Mouse (Mus musculus) midbrain, embryonic 12.5 days (tissue): ENCODE results near the gene Sash3. TPM values are rescaled to one million over a fixed set of nuclear protein-coding genes. Genes with fewer than 3 reads are reported as not detected.

Experiments
- ATAC-seq: fragments of 200-750 bp; cut with Nextera tagmentation; 2 replicates; pipeline ENCODE4 v1.8.0; 2017; ENCODE audit warnings: low read depth, moderate TSS enrichment, moderate library complexity; ENCODE audit not compliant: low FRiP score
- H3K27ac ChIP-seq: fragments of 300-500 bp; sonication (generic); replicated peaks from 2 replicates; pipeline ENCODE4 v1.5.1; 2016; ENCODE audit warnings: mild to moderate bottlenecking
- H3K27me3 ChIP-seq: fragments of 300-500 bp; sonication (generic); 2 replicates; pipeline ENCODE4 v1.6.1; 2016; ENCODE audit warnings: mild to moderate bottlenecking
- H3K36me3 ChIP-seq: fragments of 300-500 bp; sonication (generic); 2 replicates; pipeline ENCODE4 v1.6.1; 2016
- H3K4me1 ChIP-seq: fragments of 300-500 bp; sonication (generic); 2 replicates; pipeline ENCODE4 v1.6.1; 2016
- H3K4me2 ChIP-seq: fragments of 300-500 bp; sonication (generic); replicated peaks from 2 replicates; pipeline ENCODE4 v1.6.1; 2016; ENCODE audit warnings: mild to moderate bottlenecking, moderate library complexity
- H3K4me3 ChIP-seq: fragments of 300-500 bp; sonication (generic); 2 replicates; pipeline ENCODE4 v1.5.1; 2016; ENCODE audit warnings: mild to moderate bottlenecking
- H3K9ac ChIP-seq: fragments of 300-500 bp; sonication (generic); replicated peaks from 2 replicates; pipeline ENCODE4 v1.6.1; 2016; ENCODE audit warnings: mild to moderate bottlenecking, moderate library complexity
- H3K9me3 ChIP-seq: fragments of 300-500 bp; sonication (generic); 2 replicates; pipeline ENCODE4 v1.6.1; 2016; ENCODE audit warnings: mild to moderate bottlenecking
- WGBS: fragments of 180-500 bp; shearing (Covaris S2); methylation state at CpG from one replicate; pipeline ENCODE4 v1.1.7; 2016; 5-methylcytosine and 5-hydroxymethylcytosine counted together
- polyA plus RNA-seq: library from polyadenylated mRNA; unstranded; fragments of >200 nt; fragmentation: Nextera tagmentation; extraction: Ambion mirVana; gene quantifications from 2 replicates; pipeline ENCODE4 v1.2.1, GENCODE M21; 2016

The Sash3 gene
- polyA plus RNA-seq, 1 experiment from 2014 or later: 1.4 TPM

DNA sequence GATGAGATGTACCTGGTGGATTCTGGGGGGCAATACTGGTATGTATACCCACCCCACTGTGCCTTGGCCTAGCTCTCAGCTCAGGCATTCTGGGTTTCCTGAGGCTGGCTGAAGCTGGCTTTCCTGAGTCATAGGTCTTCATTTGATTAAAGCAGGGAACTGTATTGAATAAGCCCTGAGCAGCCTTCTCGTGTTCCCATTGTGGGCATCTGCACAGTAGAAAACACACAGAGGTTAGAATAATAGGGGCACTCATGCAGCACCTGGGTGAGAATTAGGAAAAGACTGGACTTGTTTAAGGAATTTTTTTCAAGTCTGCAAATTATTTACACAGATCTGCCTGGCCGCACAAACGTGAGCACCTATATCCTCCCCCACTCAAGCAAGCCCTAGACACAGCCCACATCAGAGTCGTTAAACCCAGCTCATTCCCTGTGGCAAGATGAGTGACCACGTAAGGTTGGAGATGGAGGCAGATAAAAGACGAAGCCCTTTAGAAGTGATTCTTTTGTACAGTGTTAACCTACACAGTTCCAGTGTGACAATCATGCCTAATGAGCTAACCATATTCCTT is 19.2 kb upstream of the Sash3 start:
- no peak for ATAC-seq
- WGBS: 64% methylated on average over 6 of the region's 6 CpGs
- H3K9ac ChIP-seq: no peak overlapping the region
- H3K27ac ChIP-seq: no peak overlapping the region
- H3K4me3 ChIP-seq: no peak overlapping the region
- no peaks in the 10 kb centered on the region for H3K36me3 ChIP-seq
- no peaks in the 10 kb centered on the region for H3K4me1 ChIP-seq
- H3K4me2 ChIP-seq: no peak overlapping the region
- no peaks in the 10 kb centered on the region for H3K9me3 ChIP-seq
- no peaks in the 10 kb centered on the region; the same call in 1 of the 2 replicates for H3K27me3 ChIP-seq

DNA sequence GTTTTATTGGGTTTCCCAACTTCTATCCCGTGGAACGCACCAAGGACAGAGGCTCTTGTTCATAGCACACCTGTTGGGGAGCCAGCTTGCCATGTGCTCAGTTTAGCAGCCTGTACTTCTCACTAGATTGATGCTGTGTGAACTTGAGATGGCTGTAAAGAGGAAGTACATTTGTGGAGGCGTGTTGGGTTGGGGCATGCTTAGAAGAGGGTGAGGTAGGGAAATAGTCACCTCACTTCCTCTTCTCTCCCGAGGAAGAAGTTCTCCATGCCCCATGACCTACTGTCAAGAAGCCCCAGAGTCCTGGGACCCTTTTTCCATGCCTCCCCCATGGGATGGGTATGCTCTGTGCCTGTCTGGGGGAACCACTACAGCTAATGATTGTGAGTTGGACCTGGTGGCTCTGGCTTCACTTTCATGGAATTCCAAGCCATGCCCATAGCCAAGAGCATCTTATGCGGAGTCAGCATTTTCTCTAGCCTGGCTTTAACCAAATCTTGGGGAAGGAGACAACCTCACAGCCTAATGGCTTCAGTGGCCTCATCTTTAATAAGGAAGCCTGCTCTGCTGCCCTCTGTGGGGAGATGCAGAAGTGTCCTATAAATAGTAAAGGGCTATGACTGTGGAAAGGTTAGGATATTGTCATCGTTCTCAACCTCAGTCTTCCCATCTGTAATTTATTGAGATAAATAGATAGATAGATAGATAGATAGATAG is 18.6 kb upstream of the Sash3 start:
- Histone ChIP-seq H3K36me3 (no peaks in the 10 kb centered on the region), H3K27ac (no peak overlapping the region), H3K27me3 (no peaks in the 10 kb centered on the region; the same call in 1 of the 2 replicates), H3K4me1 (no peaks in the 10 kb centered on the region), H3K4me2 (no peak overlapping the region), H3K9ac (no peak overlapping the region), H3K9me3 (no peaks in the 10 kb centered on the region), H3K4me3 (no peak overlapping the region)
- WGBS: 79% methylated on average over 6 of the region's 6 CpGs
- no peak for ATAC-seq

DNA sequence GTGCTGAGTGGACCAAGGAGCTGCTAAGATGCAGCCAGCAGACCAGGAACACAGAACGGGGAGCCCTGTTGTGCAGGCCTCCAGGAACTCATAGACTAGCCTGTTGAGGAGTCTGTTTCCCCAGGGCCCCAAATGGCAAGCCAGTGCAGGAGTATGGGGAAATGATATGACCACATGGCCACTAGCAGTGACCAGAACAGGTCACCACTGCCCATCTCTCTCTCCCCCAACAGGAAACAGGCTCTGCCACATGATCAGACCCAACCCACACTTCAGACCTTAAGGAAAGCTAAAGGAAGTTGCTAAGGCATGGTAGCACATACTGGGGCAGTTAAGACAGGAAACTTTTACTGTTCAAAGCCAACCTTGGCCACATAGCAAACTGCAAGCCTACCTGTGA is 17.1 kb upstream of the Sash3 start:
- Histone ChIP-seq H3K9ac (no peak overlapping the region), H3K27ac (no peak overlapping the region), H3K4me3 (no peak overlapping the region), H3K27me3 (no peaks in the 10 kb centered on the region), H3K4me2 (no peak overlapping the region), H3K4me1 (no peaks in the 10 kb centered on the region), H3K36me3 (no peaks in the 10 kb centered on the region), H3K9me3 (no peaks in the 10 kb centered on the region)
- WGBS: 82% methylated on average over 1 of the region's 1 CpGs
- no peak for ATAC-seq

DNA sequence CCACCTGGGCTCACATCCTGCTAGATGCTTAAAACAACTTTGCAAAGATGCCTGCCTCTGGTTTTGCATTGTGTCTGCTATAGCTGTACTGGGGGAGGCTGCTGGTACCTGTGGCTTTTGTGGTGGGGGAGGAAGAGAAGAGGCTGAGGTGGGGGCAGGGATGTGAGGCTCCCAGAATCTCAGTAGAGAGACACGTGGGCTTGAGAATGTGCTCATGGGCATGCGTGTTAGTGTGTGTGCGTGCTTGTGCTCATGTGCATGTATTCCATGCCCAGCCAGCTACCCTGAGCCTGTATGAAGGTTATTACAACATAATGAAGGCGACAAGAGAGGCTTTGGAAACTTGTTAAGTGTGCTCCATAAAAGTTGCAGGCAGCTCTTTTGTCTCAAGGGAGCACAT is 9.3 kb upstream of the Sash3 start:
- Histone ChIP-seq H3K4me1 (peaks cover 15% of the 10 kb centered on the region; the same call in 1 of the 2 replicates), H3K9me3 (no peaks in the 10 kb centered on the region), H3K27me3 (no peaks in the 10 kb centered on the region; the same call in 1 of the 2 replicates), H3K4me3 (no peak overlapping the region), H3K4me2 (no peak overlapping the region), H3K36me3 (no peaks in the 10 kb centered on the region), H3K27ac (no peak overlapping the region), H3K9ac (no peak overlapping the region)
- no peak for ATAC-seq
- 82% methylated on average over 4 of the region's 4 CpGs for WGBS

DNA sequence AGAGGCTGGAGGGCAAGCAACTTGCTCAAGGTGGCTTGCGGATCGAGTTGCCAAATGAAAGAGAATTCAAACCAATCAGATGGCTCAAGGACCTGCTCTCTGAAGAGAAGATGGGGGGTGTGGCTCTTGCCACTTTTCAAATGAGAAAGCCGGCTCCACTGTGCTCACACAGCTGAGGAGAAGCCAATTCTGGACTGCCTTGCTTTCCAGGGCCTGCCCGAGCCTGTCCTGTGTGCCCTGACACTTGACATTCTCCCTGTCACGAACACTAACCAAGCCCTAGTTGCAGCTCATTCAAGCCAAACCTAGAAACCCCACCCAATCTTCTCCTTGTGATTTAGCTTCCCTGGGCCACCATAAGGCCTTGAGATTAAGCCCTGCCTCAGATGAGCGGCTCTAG is 8.2 kb upstream of the Sash3 start:
- ATAC-seq: no peak
- 67% methylated on average over 6 of the region's 6 CpGs for WGBS
- Histone ChIP-seq H3K27me3 (no peaks in the 10 kb centered on the region; the same call in 1 of the 2 replicates), H3K4me3 (no peak overlapping the region), H3K4me1 (peaks cover 15% of the 10 kb centered on the region; the same call in 1 of the 2 replicates), H3K9me3 (no peaks in the 10 kb centered on the region), H3K27ac (no peak overlapping the region), H3K36me3 (no peaks in the 10 kb centered on the region), H3K4me2 (no peak overlapping the region), H3K9ac (no peak overlapping the region)

DNA sequence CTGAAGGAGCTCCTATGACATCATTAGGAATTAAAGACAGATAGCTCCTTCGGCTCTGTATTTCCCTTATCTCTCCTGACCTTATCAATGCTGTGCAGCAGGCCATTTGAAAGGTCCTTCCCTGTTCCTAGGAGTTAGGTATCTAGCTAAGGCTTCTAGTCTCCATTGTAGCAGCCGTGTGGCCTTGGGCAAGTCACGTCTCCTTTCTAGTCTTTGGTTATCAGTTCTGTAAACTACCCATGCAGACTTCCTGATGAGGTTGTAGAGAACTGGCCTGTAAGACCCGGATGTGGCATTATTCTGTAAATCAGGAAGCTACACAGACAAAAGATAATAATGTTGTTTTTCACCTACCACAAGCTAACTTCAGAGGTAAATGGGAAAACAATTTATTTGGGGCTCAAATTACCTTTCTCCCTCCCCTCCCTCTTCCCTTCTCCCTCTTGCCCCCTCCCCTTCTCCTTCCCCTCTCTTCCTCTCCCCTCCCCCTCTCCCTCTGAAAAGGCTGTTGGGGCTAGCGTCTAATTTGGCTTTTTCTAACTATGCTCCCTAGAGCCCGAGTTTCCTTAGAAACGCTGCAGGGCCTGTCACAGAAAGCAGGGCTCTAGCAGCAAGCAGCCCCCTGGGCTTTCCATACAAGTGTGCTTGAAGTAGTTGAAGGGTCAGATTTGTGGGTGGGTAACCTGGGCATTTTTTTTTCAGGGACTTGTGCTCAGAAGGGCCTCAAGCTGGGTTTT is 7.5 kb upstream of the Sash3 start:
- Histone ChIP-seq H3K9ac (no peak overlapping the region), H3K9me3 (no peaks in the 10 kb centered on the region), H3K27me3 (no peaks in the 10 kb centered on the region; the same call in 1 of the 2 replicates), H3K36me3 (no peaks in the 10 kb centered on the region), H3K4me1 (peaks cover 15% of the 10 kb centered on the region; the same call in 1 of the 2 replicates), H3K27ac (no peak overlapping the region), H3K4me2 (no peak overlapping the region), H3K4me3 (no peak overlapping the region)
- ATAC-seq: 0 out of 2 replicates have a peak, but pooled peaks have one; percentile 12
- 55% methylated on average over 7 of the region's 7 CpGs for WGBS

DNA sequence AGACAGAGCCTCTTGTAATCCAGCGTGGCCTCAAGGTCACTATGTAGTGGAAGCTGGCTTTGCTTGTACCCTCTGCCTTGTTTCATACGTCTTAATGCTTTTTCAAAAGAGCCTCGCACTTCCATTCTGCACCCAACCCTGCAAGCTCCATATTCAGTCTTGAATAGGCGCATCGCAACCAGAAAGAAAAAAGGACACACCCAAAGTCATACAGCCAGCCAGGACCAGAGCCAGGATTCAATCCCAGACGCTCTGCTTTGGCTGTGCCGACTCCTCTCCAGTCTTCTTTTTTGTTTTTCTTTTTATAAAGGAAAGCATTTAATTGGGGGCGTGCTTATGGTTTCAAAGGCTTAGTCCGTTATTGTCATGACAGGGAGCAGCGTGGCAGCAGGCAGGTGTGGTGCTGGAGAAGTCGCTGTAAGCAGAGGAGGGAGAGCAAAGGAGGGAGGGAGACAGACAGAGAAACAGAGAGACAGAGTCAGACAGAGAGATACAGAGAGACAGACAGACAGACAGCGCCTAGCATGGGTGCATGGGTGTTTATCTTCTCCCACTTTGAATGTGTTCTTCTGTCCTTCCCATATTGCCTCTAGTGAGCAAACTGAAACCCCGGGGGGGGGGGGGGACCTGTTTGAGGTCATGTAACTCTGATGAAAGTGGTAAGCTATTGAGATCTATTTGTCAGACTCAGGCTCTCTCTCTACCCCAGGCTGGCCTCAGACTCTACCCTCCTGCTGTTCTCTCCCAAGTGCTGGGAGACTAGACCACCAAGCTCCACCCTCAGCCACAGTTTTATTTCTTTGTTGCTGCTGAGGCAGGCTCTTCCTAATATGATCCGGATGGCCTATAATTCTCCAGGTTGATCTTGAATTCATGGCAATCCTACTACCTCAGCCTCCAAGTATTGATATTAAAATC is 6.6 kb upstream of the Sash3 start:
- no peak overlapping the region for H3K4me2 ChIP-seq
- WGBS: 39% methylated on average over 14 of the region's 14 CpGs
- no peaks in the 10 kb centered on the region for H3K36me3 ChIP-seq
- ATAC-seq: no peak
- no peaks in the 10 kb centered on the region for H3K9me3 ChIP-seq
- H3K27me3 ChIP-seq: no peaks in the 10 kb centered on the region; the same call in 1 of the 2 replicates
- H3K27ac ChIP-seq: no peak overlapping the region
- H3K4me3 ChIP-seq: no peak overlapping the region
- H3K4me1 ChIP-seq: peaks cover 15% of the 10 kb centered on the region; the same call in 1 of the 2 replicates
- H3K9ac ChIP-seq: no peak overlapping the region

DNA sequence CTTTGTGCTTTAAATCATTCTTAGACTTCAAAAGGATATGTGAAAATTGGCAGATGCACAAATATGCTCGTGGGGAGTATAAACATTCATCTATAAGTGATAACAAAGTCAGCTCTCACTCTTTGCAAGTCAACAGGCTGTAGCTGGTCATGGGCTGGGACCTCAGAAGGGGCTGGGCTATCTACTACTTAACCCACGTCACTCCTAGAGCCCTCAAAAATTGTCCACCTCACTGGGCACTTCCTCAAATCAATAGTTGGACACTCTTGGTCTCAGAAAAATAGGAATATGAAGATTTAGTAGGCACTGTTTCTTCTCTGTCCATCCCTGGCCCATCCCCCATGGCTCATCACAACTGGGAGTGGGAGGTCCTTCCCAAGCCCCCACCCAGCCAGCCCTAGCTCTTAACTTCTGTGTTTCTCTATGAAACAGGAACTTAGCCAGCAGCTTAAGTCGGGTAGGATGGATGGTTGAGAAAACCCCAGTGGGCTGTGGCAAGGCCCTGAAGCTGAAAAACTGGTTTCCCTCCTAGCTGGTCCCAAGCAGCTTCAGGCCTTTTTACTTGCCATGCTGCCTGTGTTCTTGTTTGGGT is 5.9 kb upstream of the Sash3 start:
- Histone ChIP-seq H3K27ac (no peak overlapping the region), H3K9ac (no peak overlapping the region), H3K27me3 (no peaks in the 10 kb centered on the region; the same call in 1 of the 2 replicates), H3K4me1 (peaks cover 15% of the 10 kb centered on the region; the same call in 1 of the 2 replicates), H3K36me3 (no peaks in the 10 kb centered on the region), H3K4me3 (no peak overlapping the region), H3K4me2 (no peak overlapping the region), H3K9me3 (no peaks in the 10 kb centered on the region)
- ATAC-seq: no peak
- WGBS: 68% methylated on average over 3 of the region's 3 CpGs

DNA sequence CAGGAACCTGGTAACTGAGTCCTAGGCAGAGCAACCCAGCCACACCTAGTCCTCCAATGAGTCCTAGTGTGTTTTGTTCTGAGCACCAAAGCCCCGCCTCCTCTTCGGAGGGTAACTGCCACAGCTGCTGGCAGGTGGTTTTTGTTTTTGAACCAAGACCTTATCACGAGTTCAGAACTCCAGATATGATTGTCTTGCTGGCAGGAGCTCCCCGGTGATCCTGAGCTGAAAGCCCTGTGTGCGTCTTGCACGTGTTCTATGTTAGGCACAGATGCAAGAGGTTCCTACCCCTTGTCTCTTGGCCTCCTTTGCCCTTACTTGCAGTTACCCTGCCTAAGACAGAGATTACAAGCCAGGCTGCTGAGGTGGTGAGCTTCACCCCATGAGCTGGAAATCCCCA is 4.8 kb upstream of the Sash3 start:
- Histone ChIP-seq H3K27ac (no peak overlapping the region), H3K27me3 (no peaks in the 10 kb centered on the region; the same call in 1 of the 2 replicates), H3K4me2 (no peak overlapping the region), H3K4me1 (peaks cover 15% of the 10 kb centered on the region; the same call in 1 of the 2 replicates), H3K36me3 (no peaks in the 10 kb centered on the region), H3K4me3 (no peak overlapping the region), H3K9ac (no peak overlapping the region), H3K9me3 (no peaks in the 10 kb centered on the region)
- WGBS: 78% methylated on average over 6 of the region's 6 CpGs
- ATAC-seq: no peak

DNA sequence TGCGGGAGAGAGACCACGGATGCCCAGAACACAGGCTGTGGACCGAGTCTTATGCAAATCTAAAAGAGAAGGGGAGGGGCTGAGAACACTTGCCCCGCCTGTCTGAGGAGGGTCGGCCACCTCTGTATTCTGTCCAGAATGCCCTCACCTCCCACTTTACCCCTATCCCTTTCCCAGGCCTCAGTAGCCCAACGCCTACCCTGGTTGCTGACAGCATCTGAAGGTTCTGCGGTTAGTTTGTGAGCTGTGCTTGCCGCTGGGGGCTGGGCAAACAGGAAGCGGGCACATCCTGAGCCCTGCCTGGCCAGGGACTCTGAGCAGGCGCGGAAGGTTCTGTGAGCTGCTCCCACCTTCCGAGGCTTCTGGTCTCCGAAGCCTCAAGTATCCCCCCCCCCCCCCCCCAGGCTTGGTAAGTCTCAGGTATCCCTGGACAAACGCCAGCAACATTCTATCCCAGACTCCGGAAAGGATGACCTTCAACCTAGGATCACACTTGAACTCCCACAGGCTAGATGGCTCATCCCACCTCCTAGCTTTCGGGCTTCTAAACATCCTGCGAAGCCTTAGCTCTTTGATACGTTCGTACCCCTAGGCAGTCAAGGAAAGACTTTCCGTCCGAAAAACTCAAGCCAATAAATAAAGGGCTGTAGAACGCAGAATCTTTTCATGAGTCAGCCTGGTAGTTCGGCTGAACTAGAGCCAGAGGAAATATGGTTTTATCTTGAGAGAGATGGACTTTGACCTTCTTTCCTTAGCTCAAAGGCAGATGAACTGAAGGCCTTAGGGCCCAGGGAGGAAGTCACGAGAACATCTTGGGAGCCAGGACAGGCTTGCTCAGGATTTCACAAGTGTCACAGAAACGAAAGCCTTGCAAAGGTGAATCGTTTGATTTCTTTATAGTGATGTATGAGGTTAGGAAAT is 2.6 kb upstream of the Sash3 start:
- Histone ChIP-seq H3K4me1 (peaks cover 12% of the 10 kb centered on the region; the same call in 1 of the 2 replicates), H3K9me3 (no peaks in the 10 kb centered on the region), H3K27ac (no peak overlapping the region), H3K27me3 (no peaks in the 10 kb centered on the region; the same call in 1 of the 2 replicates), H3K4me2 (peak overlapping the region; percentile 9; the same call in 1 of the 2 replicates), H3K9ac (no peak overlapping the region), H3K36me3 (no peaks in the 10 kb centered on the region), H3K4me3 (no peak overlapping the region)
- WGBS: 62% methylated on average over 25 of the region's 26 CpGs
- ATAC-seq: no peak
